Mouse (Mus musculus): ENCODE data around the gene Olfr1085.
"Not testable (repeated sequence)": the region's sequence is repeated elsewhere in the genome, so short reads cannot be mapped to it uniquely, and the experiment has no call there.

Olfr1085 gene

DNA sequence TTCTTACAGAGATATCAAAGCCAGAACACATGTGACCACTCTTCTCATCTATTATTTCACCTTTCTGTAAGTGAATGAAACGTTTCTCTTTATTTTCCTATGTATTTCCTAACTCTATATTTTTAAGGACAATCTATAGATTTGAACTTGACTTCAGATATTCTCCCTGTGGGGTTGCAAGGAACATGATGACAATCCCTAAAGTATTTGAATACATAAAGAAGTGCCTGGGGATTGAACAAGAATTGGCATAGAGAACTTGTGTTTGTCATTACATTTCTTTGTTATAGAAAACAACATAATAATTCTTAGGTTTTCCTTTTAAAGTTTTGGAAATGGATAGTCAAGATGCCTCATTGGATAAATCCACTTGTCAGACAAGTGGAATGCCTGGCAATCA is at the start of gene Olfr1085:
Gene Olfr1085 (minus strand): TSS at position 101 of the 400 bp plus-strand sequence.
- DNase-seq (ENCODE audit: low read depth), result no peak

DNA sequence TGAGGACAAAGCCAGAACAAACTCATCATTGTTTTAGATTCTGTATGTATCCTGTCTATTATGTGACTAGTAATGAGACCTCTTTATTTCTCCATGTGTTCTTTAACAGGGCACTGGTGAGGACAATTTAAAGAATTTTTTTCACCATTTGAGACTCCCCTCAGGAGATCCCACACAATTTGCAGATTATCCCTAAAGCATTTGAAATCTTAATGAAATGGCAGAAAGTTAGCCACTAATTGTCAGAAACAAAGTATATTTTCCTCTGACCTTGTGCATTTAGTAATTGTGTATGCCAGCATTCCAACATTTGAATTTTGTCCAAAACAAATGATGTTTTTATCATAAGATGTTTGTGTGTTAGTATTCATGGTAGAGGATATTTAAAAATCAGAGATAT is 36.5 kb upstream of the Olfr1085 start, which contains the start of gene Olfr1087:
Gene Olfr1087 (minus strand): TSS at position 101 of the 400 bp plus-strand sequence.
- no peak for DNase-seq (ENCODE audit: low read depth)

DNA sequence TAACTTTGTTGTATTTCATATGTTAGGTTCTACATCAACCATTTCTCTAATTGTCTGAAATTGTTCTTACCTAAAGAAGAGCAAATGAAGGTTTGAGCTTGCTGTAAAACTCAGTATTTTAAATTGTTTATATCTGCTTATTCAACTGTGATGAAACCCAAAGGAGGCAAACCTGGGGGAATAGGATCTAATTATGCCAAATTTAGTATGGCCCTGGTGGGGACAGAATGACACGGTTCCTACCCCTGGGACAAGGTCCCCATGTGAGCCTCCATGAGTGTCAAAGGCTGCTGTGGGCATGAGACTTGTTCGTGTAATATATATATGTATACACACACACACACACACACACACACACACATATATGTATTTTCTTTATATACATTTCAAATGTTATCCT is 18.2 kb upstream of the Olfr1085 start, which contains the start of gene Olfr1086:
Gene Olfr1086 (minus strand): TSS at position 101 of the 400 bp plus-strand sequence.
- no peak for DNase-seq (ENCODE audit: low read depth)

DNA sequence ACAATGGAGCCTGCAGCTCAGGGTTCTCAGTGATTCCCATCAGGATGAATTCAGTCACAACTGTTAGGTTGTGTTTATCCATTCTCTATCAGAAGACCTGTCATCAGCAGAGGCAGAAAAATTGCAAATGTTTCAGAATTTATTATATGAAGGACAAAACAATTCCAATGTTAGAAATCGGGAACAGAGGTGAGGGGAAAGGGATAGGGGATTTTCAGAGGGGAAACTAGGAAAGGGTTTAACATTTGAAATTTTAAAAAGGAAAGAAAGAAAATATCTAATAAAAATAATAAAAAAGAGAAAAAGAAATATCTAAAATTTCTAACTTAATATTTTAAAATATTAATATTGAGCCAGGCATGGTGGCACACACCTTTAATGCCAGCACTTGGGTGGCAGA is 22.2 kb downstream of the Olfr1085 start, which contains the start of gene Olfr1084:
Gene Olfr1084 (minus strand): TSS at position 101 of the 400 bp plus-strand sequence.
- DNase-seq (ENCODE audit: low read depth), result not testable (repeated sequence)
